Mouse (Mus musculus): ENCODE measurements around the gene a.
A peak's percentile ranks its signal among the peaks of the same experiment; 100 is the strongest.
"Not testable (repeated sequence)": the region's sequence is repeated elsewhere in the genome, so short reads cannot be mapped to it uniquely, and the experiment has no call there.

Gene a

GRCm38 (mm10) chr2:155005491-155005890 is 214.3 kb downstream of the a start:
- DNase-seq = no peak

GRCm38 (mm10) chr2:155011086-155011656 is 220.0 kb downstream of the a start:
- DNase-seq = no peak

- no peak for DNase-seq
Observed at GRCm38 (mm10) chr2:155012991-155013390, 221.8 kb downstream of the a start.

GRCm38 (mm10) chr2:155016751-155017150 is 225.5 kb downstream of the a start:
- not testable (repeated sequence) for DNase-seq

GRCm38 (mm10) chr2:155018251-155018755 is 227.1 kb downstream of the a start, which contains the start of gene Gm14226:
TSS of gene Gm14226 (plus strand) at chr2:155018266.
- DNase-seq = not testable (repeated sequence)

- peak; percentile 60 to 76 for DNase-seq
Observed at GRCm38 (mm10) chr2:155018762-155019641, 227.8 kb downstream of the a start.

GRCm38 (mm10) chr2:155019673-155020072 is 228.5 kb downstream of the a start:
- peak; percentile 92 to 97 for DNase-seq

GRCm38 (mm10) chr2:155020247-155020826 is 229.1 kb downstream of the a start:
- DNase-seq = not testable (repeated sequence)

- DNase-seq = no peak
Observed at GRCm38 (mm10) chr2:155030831-155031230, 239.6 kb downstream of the a start.

- DNase-seq = no peak
Observed at GRCm38 (mm10) chr2:155032938-155033710, 241.9 kb downstream of the a start.

DNA sequence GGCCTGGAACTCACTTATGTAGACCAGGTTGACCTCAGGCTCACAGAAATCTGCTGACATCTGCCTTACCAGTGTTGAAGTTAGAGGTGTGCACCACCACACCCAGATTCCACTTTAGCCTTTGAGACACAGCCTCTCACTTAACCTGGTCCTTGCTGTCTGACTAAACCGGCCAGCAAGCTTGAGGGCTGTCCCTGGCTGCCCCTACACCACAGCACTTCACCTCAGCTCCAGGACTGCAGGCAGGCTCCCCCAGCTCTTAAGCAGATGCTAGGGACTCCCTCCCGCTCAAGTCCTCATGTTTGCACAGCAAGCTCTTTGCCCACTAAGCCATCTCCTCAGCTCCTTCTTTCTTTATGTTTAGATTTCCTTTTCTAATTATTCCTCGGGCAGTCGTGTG is 248.8 kb downstream of the a start:
- DNase-seq = no peak

GRCm38 (mm10) chr2:155044542-155044941 is 253.3 kb downstream of the a start:
- no peak for DNase-seq

GRCm38 (mm10) chr2:155045075-155045474 is 253.9 kb downstream of the a start:
- no peak for DNase-seq

DNA sequence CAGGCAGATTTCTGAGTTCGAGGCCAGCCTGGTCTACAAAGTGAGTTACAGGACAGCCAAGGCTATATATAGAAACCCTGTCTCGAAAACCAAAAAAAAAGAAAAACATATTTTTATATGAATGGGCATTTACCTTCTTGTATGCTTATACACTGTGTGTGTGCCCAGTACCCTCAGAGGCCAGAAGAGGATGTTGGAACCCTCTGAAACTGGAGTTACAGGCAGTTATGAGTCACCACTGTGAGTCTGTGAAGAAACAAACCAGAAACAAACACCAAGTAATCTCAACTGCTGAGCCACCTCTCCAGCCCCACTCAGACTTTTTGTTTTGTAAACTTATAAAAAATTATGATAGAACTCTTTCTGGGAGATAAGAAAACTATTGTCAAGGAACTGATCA is 255.6 kb downstream of the a start:
- DNase-seq = no peak

DNA sequence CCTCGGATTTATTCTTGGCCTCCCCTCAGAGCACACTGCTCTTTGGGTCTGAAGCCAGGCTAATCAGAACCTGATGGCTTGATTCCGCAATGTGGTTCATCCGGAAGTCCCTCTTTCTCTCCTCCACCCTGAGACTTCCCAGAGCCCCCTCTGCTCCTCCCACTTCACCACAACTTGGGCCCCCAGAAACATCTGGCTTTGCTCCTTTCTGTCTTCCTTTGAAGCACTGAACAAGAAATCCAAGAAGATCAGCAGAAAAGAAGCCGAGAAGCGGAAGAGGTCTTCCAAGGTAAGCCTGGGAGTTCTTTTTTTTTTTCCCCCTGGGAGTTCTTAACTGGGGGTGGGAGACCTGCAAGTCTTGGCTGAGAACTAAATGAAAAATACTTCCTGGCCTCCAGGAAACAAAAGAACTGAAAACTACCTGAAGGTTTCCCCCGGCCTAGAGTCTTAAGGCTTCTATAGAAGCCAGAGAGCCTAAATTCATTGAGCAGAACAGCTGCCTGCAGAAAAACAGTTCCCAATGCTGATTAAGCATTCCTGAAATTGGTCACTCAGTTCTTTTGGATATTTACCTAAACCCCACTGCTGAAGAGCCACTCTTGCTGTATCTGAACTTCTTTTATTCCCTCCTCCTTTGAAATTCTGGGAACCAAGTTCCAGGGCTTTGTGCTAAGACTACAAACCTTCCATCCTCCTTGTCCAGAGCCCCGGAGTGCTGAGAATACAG is 256.4 kb downstream of the a start:
- DNase-seq = no peak

DNA sequence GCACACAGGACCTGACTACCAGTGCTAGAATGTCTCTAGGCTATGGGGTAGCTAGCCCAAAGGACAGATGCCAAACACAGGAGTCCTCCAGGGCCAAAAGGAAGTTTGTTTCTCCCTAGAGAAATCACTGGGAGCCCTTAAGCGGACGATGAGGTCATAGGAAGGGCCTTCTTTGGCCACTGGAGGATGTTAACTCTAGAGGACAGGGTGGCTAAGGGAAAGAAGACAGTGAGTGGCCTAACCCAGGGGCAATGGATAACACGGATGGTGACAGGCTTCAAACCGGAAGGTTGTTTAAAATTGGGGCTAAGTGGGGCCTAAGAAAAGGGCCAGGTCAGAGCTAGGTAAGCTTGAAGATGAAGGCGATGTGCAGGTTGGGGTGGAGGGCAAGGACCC is 258.9 kb downstream of the a start:
- DNase-seq = no peak

- DNase-seq = peak; percentile 95 to 98
Observed at GRCm38 (mm10) chr2:155050504-155051236, 259.5 kb downstream of the a start.

DNA sequence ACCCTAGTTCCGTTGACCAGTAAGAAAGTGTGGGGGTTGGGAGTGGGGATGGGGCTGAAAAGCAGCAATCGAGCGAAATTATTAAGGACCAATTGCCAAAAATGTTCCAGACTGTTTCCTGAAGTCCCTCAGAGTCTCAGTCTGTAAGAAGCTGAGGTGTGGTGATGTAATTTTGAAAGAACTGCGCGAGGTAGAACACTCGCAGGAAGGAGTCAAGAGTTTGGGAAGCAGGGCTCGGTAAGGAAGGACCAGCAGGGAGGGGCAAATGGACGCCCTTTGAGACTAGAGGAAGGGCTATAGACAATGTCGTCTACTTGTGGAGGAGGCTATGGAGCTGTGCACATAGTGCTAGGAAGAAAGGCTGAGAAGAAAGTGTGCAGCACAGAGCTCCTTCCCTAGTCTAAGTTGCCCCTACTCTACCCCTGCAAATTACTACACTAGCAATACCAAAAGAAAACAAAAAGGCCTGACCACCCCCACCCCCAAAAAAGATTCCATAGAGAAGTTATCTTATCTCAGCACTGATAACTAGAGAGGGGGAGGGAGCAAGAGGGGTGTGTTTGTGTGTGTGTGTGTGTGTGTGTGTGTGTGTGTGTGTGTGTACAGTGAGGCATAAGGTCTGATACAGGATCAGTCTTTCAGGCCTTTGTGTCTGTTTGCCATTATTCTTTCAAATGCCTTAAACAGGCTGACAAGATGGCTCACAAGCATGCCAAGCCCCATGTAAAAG is 260.6 kb downstream of the a start:
- no peak for DNase-seq

DNA sequence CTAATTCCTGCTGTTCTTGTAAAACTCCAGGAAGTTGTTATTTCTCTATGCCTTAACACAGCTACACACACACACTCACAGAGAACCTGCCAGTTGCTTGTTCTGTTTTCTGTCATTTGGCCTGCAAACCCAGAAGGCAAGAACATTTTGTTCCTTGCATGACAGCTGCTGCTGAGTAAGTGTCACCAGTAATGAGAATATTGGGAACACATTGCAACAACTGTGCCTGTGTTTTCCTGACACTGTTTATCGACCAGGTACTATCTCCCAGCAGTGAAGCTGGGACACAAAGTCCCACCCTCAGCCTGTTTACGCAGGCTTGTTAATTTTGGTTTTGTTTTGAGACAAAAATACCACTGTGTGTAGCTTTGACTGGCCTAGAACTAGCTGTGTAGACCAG is 261.5 kb downstream of the a start:
- no peak for DNase-seq

DNA sequence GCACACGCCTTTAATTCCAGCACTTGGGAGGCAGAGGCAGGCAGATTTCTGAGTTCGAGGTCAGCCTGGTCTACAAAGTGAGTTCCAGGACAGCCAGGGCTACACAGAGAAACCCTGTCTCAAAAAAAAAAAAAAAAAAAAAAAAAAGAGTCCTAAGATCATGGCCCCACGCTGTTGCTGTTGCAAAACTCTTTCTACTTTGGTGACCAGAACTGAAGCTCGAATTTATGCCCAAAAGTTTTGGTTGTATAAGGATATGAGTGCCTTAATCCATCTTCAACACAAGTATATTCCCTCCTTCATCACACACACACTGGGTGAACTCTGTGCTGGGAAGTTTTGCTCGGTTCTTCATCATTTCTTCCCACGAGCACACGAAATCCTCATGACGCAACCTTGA is 262.3 kb downstream of the a start:
- DNase-seq = not testable (repeated sequence)

- no peak for DNase-seq
Observed at GRCm38 (mm10) chr2:155054672-155055071, 263.5 kb downstream of the a start.
